Mouse (Mus musculus) forebrain, embryonic 11.5 days (tissue): ENCODE measurements around the gene Tnik. TPM values are rescaled to one million over a fixed set of nuclear protein-coding genes. Genes with fewer than 3 reads are reported as not detected.
A peak's percentile ranks its signal among the peaks of the same experiment; 100 is the strongest.

ENCODE experiments used
- ATAC-seq: fragments of 200-750 bp; cut with Nextera tagmentation; replicated peaks from 2 replicates; pipeline ENCODE4 v1.8.0; 2017; ENCODE audit warnings: moderate TSS enrichment; ENCODE audit not compliant: low FRiP score
- DNase-seq: peaks from one replicate; pipeline ENCODE4 v3.0.0-alpha.2; 2017; ENCODE audit warnings: low spot score
- H3K27ac ChIP-seq: fragments of 300-500 bp; sonication (generic); 2 replicates; pipeline ENCODE4 v1.5.1; 2014; ENCODE audit warnings: low read depth, low read length
- H3K27me3 ChIP-seq: fragments of 300-500 bp; sonication (generic); 2 replicates; pipeline ENCODE4 v1.6.1; 2014; ENCODE audit warnings: mild to moderate bottlenecking, low read length, mixed read lengths; ENCODE audit not compliant: control insufficient read depth, insufficient read depth
- H3K36me3 ChIP-seq: fragments of 300-500 bp; sonication (generic); 2 replicates; pipeline ENCODE4 v1.6.1; 2014; ENCODE audit warnings: mild to moderate bottlenecking, low read length, moderate library complexity, mixed read lengths; ENCODE audit not compliant: control insufficient read depth, insufficient read depth
- H3K4me1 ChIP-seq: fragments of 300-500 bp; sonication (generic); replicated peaks from 2 replicates; pipeline ENCODE4 v1.6.1; 2014; ENCODE audit warnings: low read length, mixed read lengths; ENCODE audit not compliant: control insufficient read depth, insufficient read depth
- H3K4me2 ChIP-seq: fragments of 300-500 bp; sonication (generic); 2 replicates; pipeline ENCODE4 v1.6.1; 2014; ENCODE audit warnings: low read depth, mild to moderate bottlenecking, low read length, moderate library complexity, mixed read lengths; ENCODE audit not compliant: severe bottlenecking
- H3K4me3 ChIP-seq: fragments of 300-500 bp; sonication (generic); 2 replicates; pipeline ENCODE4 v1.5.1; 2014; ENCODE audit warnings: low read depth, low read length
- H3K9ac ChIP-seq: fragments of 300-500 bp; sonication (generic); 2 replicates; pipeline ENCODE4 v1.6.1; 2014; ENCODE audit warnings: low read length
- H3K9me3 ChIP-seq: fragments of 300-500 bp; sonication (generic); 2 replicates; pipeline ENCODE4 v1.6.1; 2016; ENCODE audit warnings: low read length, mixed read lengths; ENCODE audit not compliant: control insufficient read depth
- WGBS: fragments of 180-500 bp; shearing (Covaris S2); extraction: QIAGEN DNeasy Blood & Tissue Kit; methylation state at CpG from one replicate; pipeline ENCODE4 v1.1.7; 2014; 5-methylcytosine and 5-hydroxymethylcytosine counted together
- polyA plus RNA-seq: library from polyadenylated mRNA; unstranded; fragments of >200 nt; fragmentation: Nextera tagmentation; extraction: Ambion mirVana; gene quantifications from 2 replicates; pipeline ENCODE4 v1.2.1, GENCODE M21; 2014

Tnik gene
- polyA plus RNA-seq, 1 experiment from 2014 or later = 21.7 TPM

DNA sequence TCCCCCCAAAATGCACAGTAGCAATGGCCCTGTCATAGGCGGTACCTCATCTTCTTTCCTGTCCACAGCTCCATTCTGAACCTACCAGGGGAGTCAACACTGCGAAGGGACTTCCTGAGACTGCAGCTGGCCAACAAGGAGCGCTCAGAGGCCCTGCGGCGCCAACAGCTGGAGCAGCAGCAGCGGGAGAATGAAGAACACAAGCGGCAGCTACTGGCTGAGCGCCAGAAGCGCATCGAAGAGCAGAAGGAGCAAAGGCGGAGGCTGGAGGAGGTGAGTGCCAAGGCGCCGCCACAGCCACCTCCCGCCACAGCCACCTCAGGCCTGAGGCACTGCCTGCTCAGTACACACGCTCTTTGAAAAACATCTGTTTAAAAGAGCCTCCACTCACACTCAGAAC is 314.3 kb downstream of the Tnik start:
- Histone ChIP-seq H3K27ac (no peak overlapping the region), H3K27me3 (no peaks in the 10 kb centered on the region), H3K4me1 (no peaks in the 10 kb centered on the region; the same call in 1 of the 2 replicates), H3K4me3 (no peak overlapping the region), H3K9me3 (no peaks in the 10 kb centered on the region), H3K36me3 (no peaks in the 10 kb centered on the region), H3K9ac (no peak overlapping the region), H3K4me2 (no peak overlapping the region)
- ATAC-seq = no peak
- WGBS = 31% methylated on average over 15 of the region's 15 CpGs
- peak; percentile 56 for DNase-seq

DNA sequence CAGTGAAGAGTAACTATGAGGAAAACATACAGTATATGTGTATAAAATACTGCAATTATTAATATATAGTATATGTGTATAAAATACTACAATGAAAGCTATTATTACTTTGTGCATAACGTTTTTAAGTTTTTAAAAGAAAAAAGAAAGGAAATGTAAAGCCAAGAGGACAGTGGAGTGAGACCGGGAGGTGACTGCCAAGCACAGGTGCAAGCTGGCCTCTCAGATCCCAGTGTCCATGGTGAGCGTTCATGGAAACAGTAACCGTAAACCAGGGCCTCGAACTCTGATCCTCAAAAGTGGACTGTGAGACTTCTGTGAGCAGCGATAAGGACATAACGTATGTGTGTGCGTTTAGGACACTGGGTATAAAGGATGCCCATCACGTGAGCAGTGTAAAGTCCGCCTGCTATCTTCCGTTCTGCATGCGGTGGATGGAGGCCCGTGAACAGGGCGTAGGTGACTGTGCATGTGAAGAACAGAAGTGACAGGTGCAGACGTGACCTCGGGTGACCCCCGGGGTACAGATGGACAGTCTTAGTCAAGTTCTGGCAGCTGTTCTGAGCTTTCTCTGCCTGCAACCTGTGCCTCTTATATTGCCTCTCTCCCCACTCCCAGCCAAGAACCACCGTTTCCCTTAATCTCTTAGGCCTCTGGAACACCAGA is 316.1 kb downstream of the Tnik start:
- no peaks in the 10 kb centered on the region for H3K9me3 ChIP-seq
- no peaks in the 10 kb centered on the region for H3K36me3 ChIP-seq
- no peak overlapping the region for H3K4me2 ChIP-seq
- H3K9ac ChIP-seq = no peak overlapping the region
- no peak overlapping the region for H3K27ac ChIP-seq
- DNase-seq = no peak
- no peak overlapping the region for H3K4me3 ChIP-seq
- 92% methylated on average over 18 of the region's 18 CpGs for WGBS
- no peaks in the 10 kb centered on the region for H3K27me3 ChIP-seq
- ATAC-seq = no peak
- no peaks in the 10 kb centered on the region; the same call in 1 of the 2 replicates for H3K4me1 ChIP-seq

DNA sequence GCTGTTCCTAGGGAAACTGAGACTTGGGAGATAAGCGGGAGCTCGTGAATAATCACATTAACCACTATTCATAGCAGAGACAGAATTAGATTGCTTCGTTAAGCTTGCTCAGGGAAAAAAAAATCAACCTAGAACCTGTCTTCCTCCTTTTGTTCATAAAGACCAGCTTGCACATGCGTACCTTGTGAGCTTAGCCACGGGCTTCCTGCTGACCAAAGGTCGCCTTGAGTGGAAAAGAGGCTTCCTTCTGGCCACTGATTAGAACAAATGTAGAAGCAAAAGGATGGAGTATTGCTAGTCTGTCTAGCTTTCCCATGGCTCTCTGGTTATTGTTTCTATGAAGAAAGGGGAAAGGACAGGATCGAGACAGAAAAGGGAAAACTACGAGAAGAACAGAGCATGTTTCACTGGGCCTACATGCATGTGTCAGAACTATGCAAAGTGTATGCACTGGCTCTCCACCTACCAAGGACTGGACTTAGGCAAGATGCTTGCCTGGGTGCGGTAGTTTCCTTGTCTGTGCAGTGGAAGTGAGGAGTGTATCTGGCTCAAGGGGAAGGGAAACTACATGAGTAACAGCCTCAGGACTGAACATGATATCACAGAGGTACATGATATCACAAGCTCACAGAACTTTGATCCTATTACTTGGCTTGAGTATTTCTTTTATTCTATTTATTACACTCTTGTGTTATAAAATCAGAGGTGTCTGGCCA is 322.9 kb downstream of the Tnik start:
- no peaks in the 10 kb centered on the region for H3K27me3 ChIP-seq
- H3K4me3 ChIP-seq = no peak overlapping the region
- H3K4me2 ChIP-seq = no peak overlapping the region
- no peaks in the 10 kb centered on the region for H3K36me3 ChIP-seq
- no peak overlapping the region for H3K9ac ChIP-seq
- no peaks in the 10 kb centered on the region for H3K9me3 ChIP-seq
- DNase-seq (no peak), ATAC-seq (no peak)
- 78% methylated on average over 9 of the region's 9 CpGs for WGBS
- H3K4me1 ChIP-seq = no peaks in the 10 kb centered on the region
- no peak overlapping the region for H3K27ac ChIP-seq

DNA sequence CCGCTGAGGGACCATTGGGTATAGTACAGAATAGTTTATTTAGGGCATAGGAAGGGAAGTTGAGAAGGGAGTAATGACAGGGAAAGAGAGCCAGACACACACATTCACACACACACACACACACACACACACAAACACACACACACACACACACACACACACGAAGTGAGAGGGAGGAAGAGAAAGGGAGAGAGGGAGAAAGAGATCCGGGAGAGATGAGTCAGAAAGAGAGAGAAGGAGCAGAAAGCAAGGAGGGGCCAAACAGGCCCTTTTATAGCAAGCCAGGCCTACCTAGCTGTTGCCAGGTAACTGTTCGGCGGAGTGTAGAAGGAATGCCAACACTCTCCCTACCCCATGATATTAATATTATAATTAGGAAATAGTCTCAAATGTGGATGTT is 324.8 kb downstream of the Tnik start:
- no peak overlapping the region for H3K27ac ChIP-seq
- no peak overlapping the region for H3K4me2 ChIP-seq
- no peak for ATAC-seq
- DNase-seq = no peak
- H3K4me3 ChIP-seq = no peak overlapping the region
- no peaks in the 10 kb centered on the region for H3K9me3 ChIP-seq
- no peaks in the 10 kb centered on the region for H3K36me3 ChIP-seq
- no peak overlapping the region for H3K9ac ChIP-seq
- H3K4me1 ChIP-seq = no peaks in the 10 kb centered on the region
- WGBS = 82% methylated on average over 5 of the region's 5 CpGs
- no peaks in the 10 kb centered on the region for H3K27me3 ChIP-seq

DNA sequence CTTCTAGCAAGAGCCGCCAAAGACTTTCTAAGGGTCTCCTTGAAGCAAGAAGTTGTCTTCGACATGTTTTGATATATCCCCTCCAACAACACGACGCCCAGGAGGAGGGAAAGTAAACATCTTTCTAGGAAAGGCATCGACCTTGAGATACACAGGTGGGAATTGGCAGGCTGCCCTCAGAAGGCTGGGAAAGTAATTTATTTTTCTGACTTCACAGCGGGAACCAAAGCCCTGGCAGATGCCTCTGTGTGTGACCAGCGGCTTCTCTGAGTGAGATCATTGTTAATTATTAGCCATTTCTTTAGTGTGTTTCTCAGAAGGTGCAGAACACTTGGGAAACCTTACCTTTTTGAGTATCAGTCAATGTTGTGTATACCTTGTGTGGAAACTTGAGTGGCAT is 328.3 kb downstream of the Tnik start:
- no peak overlapping the region for H3K4me2 ChIP-seq
- no peaks in the 10 kb centered on the region for H3K4me1 ChIP-seq
- DNase-seq (no peak), ATAC-seq (no peak)
- no peak overlapping the region for H3K4me3 ChIP-seq
- H3K9ac ChIP-seq = no peak overlapping the region
- H3K27ac ChIP-seq = no peak overlapping the region
- H3K36me3 ChIP-seq = no peaks in the 10 kb centered on the region
- no peaks in the 10 kb centered on the region for H3K27me3 ChIP-seq
- no peaks in the 10 kb centered on the region for H3K9me3 ChIP-seq
- WGBS = 84% methylated on average over 7 of the region's 7 CpGs

DNA sequence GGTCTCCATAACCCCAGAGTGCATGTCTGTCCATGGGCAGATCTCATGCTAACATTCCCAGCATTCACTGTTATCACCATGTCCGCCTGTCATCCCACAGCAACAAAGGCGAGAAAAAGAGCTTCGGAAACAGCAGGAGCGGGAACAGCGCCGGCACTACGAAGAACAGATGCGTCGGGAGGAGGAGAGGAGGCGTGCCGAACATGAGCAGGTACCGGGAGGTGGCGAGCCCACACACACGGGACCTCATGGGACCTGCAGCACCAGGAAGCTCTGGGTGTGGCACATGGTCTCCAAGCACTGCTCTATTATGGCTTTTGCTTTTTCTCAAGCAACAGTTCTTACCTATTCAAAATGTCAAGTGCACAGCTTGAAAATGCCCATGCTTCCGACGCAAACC is 330.9 kb downstream of the Tnik start:
- Histone ChIP-seq H3K4me3 (no peak overlapping the region), H3K27ac (no peak overlapping the region), H3K27me3 (no peaks in the 10 kb centered on the region), H3K4me2 (no peak overlapping the region), H3K36me3 (no peaks in the 10 kb centered on the region), H3K9ac (no peak overlapping the region), H3K4me1 (no peaks in the 10 kb centered on the region), H3K9me3 (no peaks in the 10 kb centered on the region)
- DNase-seq = no peak
- ATAC-seq = no peak
- WGBS = 96% methylated on average over 16 of the region's 16 CpGs

DNA sequence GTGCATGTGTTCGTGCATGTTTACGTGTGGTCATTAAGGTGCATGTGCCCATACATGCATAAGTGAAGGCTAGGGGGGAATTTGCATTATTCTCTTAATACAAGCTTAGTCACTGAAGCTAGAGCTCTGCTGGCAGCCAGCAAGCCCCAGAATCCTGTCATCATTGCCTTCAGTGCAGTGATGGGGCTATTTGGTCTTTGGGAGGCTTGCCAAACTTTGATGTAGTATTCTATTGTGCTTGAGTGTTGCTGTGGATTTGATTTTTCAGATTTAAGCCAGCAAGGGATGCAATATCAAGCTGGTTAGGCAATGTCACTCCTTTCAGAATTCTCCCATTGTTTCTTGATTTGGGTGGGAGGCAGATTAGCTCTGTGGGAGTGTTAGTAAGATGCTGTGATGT is 336.5 kb downstream of the Tnik start:
- no peak overlapping the region for H3K4me2 ChIP-seq
- no peaks in the 10 kb centered on the region for H3K4me1 ChIP-seq
- ATAC-seq (no peak), DNase-seq (no peak)
- H3K36me3 ChIP-seq = no peaks in the 10 kb centered on the region
- WGBS = 93% methylated on average over 2 of the region's 2 CpGs
- H3K9ac ChIP-seq = no peak overlapping the region
- no peak overlapping the region for H3K27ac ChIP-seq
- no peaks in the 10 kb centered on the region for H3K9me3 ChIP-seq
- H3K4me3 ChIP-seq = no peak overlapping the region
- no peaks in the 10 kb centered on the region for H3K27me3 ChIP-seq

DNA sequence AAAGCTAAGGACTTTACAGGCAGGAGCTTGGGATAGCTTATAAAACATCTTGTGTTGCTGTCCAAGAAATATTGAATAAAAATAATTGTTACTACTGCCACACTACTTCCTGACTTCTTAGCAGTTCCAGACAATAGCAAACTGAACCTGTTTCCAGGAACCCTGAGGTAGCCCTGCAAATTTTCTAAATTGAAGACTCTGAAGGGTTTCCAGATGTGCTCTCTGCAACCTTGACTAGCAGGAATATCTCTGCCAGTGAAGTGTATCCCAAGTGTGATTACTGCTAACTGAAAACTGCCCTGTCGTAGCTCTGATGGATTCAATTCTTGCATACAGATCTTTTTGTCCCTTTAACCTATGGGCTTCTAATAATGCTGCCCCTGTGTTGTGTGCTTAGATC is 343.7 kb downstream of the Tnik start:
- Histone ChIP-seq H3K27ac (no peak overlapping the region), H3K9ac (no peak overlapping the region), H3K9me3 (no peaks in the 10 kb centered on the region), H3K4me1 (no peaks in the 10 kb centered on the region), H3K4me2 (no peak overlapping the region), H3K4me3 (no peak overlapping the region), H3K27me3 (no peaks in the 10 kb centered on the region), H3K36me3 (no peaks in the 10 kb centered on the region)
- 69% methylated on average over 1 of the region's 1 CpGs for WGBS
- ATAC-seq = no peak
- DNase-seq = no peak

DNA sequence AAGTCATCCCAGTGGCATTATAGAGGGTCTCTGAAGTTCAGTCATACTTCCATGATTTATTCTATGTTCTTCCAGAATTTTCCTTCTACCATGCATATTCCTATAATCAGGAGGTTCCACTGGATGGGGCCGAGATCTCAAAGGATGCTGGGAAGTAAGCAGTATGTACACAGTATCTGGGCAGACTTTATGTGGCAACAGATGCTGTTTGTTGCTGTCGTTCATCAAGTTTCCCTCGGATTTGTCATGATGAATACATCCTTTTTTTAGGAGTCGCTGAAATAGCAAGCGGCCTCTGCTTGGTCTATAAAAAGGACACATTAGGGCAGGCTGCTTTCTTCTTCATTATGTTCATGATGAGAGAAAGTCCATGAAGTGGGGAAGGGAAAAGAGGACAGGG is 349.3 kb downstream of the Tnik start:
- DNase-seq (no peak), ATAC-seq (no peak)
- H3K4me3 ChIP-seq = no peak overlapping the region
- no peaks in the 10 kb centered on the region for H3K9me3 ChIP-seq
- H3K27ac ChIP-seq = no peak overlapping the region
- WGBS = 88% methylated on average over 5 of the region's 5 CpGs
- H3K27me3 ChIP-seq = no peaks in the 10 kb centered on the region
- no peaks in the 10 kb centered on the region for H3K4me1 ChIP-seq
- no peak overlapping the region for H3K9ac ChIP-seq
- no peak overlapping the region for H3K4me2 ChIP-seq
- no peaks in the 10 kb centered on the region for H3K36me3 ChIP-seq
